Mouse (Mus musculus) urinary bladder, postnatal 25 days (tissue): ENCODE results near the gene Gm26620.
A peak's percentile ranks its signal among the peaks of the same experiment; 100 is the strongest.

Source experiments
- DNase-seq: peaks from one replicate; pipeline ENCODE4 v3.0.0; 2022; ENCODE audit warnings: low spot score

The Gm26620 gene

DNA sequence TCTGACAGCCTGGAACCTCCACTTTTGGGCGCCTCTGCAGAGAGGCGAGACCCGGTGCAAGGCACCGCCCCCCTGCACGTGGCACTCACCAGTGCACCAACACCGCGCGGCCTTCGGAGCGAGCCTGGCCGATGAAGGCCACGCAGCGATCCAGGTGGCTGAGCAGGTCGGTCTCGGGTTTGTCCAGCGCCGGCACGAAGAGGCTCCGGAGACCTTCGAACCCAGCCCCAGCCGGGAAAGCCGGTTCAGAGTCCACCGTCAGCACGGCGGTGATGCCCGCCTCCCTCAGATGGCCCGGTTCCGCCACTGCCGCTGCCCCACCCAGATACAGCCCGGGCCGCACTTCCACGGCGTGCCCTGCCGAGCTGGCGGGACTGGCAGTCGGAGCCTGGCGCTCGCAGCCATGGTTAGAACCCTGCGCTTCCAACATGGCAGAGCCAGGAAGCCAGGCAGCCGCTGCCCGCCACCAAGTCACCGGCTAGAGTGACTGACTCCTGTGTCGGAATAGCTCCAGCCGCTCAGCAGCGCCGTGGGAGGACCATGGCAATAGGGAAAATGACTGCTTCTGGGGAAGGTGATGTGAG is at the start of gene Gm26620, which contains the start of gene Dusp12:
Gene Gm26620 (plus strand): TSS at position 88 of the 584 bp plus-strand sequence.
Gene Dusp12 (minus strand): TSS at position 563 of the 584 bp plus-strand sequence.
- peak; percentile 74 for DNase-seq

DNA sequence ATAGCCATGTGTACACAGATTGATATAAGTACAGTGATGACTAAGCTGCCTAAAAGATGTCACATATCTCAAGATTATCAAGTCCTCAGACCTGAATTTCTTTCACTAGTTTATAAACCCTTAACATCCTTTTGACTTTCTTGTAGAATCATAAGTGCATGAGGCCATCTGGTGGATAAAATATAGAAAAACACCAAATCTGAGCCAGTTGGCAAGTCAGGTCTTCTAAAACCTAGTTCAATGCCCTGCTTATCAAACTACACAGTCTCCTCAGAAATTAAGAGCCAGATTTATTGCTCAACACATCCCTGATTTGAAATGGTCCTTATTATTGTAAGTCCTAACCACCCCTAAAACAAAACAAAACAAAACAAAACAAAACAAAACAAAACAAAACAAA is 45.2 kb upstream of the Gm26620 start:
- DNase-seq = no peak

DNA sequence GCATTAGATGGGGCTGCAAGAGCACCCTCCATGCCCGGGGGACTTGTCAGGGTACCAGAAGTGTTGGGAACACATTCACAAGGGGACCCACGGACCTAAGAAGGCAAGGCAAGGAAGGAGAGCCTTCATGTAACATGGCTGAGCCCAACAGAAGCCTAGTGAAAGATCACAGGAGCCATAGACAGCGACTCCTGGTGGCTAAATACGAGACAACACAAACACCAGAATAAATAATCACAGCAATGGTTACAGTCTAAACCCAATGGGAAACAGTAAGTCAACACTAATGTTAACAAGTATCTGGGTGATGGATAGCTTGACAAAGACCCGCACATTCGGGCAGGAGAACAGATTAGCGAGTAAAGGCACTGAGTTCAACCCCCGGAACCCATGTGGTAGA is 40.5 kb upstream of the Gm26620 start:
- DNase-seq = no peak

DNA sequence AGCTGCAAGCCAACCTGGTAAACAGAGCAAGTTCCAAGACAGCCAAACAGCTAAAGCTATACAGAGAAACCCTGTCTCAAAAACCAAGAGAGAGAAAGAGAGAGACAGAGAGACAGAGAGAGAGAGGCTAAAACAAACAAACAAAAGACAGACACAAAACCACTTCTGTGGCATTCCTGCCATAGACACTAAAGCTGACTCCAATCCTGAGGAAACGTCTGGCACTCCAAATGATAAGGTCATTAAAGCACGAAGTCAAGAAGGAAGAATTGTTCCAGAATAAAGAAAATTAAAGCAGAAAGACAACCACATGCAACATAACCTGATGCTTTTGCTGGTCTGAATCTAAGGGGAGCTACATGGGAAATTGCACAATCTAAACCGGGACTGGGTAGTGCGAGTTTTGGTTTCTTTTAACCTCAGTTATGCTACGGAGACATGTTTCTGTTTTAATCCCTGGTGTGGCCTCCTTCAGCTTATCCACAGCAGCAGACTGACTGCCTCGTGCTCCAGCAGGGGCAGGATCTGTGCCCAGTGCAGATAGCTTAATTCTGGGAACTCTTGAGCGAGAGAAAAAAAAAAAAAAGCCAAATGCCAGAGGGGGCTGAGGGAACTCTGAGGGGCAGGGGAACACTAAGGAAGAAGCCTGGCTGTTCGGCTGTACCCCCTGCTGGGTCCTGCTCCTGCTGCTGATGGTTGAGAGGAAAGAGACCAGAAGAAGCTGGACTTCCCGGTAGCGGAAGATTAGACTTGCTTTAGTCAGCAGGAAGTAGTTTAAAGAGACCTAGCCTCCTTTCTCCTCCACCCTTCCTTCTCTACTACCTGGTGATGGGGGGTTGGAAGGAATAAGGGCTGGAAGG is 39.2 kb upstream of the Gm26620 start:
- DNase-seq = no peak

DNA sequence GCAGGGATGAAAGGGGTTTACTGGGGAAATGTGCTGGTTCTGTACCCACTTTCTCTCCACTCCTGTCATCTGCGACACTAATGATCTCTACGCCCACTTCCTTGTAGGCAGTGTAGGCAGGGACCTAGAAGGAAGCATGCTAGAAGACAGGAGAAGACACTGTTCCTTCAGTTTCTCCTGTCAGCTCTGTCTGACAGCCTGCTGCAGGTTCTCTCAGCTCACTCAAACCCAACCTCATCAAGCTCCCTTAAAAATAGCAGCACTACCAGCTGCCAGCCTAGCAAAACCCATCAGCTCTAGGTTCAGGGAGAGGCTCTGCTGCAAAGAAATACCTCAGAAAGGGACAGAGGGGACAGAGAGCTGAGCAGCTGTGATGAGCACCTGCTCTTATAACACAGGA is 34.9 kb upstream of the Gm26620 start:
- DNase-seq = no peak

DNA sequence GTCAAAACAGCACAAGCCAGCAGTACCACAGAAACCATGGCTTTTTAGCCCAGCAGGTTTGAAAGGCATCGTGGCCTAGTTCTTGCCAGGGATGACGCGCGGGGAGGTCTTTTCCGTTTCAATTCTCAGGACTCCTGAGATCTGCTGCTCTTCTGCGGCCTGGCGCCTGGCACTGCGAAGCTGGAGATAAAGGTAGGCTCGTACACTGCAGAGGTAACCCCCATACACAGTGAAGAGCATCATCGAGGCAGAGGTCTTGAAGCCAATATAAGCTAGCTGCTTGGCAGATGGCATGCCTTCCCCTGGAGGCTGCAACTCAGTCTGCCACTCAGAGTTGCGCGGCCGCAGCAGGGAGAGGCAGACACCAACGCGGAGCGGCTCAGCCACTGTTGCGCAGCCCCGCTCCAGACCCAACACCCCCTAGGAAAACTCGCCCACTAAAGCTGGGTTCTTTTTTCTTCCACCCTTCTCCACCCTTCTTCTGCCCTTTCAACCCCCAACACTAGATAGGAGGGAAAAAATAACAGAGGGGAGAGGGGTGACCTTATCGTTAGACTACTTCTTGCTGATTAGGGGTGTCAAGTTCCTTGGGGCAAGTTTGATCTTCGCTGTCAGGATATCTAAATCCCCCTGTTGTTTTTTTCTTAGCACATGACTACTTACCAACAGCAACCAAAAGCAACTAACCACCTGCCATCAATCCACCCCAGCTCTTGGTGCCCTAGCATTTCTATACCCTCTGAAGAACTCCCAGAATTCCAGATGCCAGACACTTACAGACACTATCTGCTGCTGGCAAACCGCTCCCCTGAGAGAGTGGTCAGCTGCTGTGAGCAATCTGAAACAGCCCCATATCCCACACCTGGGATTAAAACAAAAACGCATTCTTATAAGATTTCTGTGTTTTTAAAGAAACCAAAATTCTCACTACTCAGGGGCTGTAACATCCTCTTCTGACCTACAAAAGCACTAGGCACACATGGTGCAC is 33.9 kb upstream of the Gm26620 start:
- DNase-seq = no peak

DNA sequence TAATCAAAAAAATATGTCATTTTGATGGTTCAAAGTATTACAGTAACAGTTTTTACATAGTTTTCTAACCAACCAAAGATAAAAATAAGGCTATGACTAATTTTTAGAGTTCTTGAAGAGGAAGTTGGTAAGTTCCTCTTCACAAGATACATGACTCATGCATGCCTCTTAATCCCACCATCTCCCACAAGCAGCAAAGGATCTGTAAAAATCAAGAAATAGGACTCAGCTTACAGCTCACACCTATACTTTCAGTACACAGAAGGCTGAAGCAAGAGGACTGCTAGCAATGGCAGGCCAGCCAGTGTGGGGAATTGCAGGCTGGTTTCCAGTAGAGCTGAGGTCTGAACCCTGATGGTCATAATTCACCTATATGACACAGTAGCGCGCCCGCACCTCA is 31.3 kb upstream of the Gm26620 start:
- DNase-seq = no peak

DNA sequence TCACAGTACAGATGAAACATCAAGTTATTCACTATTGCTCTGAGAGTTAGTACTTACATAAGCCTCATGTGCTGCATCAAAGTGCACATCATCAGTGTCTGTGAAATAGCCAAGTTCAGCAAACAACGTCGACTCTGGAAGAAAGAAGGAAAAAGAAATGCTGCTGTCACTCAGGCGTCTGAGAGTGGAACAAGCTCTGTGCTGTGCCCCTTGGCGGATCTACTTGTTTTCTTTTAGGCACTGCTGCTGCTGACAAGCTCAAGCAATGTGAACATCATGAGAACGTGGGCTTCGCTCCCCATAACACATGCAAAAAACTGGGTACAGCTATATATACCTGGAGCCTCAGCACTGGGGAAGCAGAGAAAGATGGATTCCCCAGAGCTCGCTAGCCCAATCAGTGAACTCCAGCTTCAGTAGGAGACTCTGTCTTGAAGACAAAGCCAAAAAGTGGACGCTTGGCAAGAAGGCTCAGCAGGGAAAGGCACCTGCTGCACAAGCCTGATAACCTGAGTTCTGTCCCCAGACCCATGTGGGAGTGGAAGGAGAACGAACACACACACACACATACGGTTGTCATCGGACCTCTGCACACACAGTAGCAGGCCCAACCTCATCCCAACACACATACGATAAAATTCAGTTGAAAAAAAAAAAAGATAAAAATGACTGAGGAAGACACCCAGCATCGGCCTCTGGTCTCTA is 29.7 kb upstream of the Gm26620 start:
- DNase-seq = no peak

DNA sequence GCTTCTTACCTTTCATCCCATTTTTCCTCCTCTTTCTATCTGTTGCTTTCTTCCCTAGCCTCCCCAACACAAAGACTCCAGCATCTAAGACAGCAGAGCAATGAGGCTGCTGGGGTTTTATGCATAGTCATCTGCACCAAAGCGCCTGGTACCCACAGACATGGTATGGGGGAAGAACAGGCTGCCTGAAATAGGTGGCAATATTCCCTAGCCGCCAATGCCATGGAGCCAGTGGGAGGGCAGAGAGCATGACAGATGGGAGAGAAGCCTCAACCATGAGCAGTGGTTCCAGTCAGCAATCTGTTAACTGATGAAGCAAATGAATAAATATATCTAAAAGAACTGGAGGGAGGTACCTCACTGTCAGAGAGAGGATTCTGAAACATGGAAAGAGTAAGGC is 27.5 kb upstream of the Gm26620 start:
- no peak for DNase-seq

DNA sequence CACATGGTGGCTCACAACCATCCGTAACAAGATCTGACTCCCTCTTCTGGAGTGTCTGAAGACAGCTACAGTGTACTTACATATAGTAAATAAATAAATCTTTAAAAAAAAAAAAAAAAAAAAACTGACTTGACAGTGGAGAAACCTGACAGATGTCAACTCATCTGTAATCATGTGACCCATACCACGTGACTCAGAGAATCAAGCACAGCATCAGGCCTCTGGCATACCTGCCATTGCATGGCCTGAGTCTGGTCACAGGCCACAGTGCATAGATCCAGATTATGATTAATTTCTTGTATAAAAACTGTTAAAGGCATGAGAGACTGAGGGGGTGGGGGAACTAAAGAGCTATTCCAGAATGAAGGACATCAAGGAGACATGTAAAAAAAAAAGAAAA is 26.0 kb upstream of the Gm26620 start:
- DNase-seq = no peak

DNA sequence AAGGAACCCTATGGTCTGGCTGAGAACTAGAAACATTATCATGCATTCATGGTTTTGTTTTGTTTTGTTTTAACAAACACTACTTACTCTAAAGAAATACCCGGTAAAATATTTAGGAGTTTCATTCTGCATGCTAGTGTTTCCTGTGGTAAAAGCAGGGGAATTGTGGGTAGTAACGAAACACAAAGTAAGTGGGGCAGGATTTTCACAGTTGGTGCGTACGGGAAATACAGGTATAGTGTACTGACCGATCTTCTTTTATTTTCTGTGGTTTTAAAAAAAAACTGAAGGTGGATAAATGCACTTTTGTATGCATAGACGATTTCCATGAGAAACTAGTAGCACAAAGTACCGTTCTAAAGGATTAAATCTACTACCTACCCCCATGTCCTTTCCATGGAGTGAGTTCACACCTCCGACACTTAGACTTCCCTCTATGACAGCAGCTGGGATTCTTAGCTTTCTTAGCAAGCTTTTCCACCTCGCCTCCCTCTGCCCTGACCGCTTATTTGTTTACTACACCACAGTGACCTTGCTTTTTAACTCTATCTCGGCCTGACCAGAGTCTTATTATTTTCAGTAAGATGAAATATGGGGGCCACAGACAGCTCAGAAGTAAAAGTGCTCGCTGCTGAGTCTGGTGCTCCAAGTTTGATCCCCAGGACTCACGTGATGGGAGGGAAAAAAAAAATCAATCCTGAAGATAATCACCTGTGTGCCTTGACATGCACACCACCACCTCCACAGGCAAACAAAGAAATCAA is 23.0 kb upstream of the Gm26620 start:
- DNase-seq = no peak

DNA sequence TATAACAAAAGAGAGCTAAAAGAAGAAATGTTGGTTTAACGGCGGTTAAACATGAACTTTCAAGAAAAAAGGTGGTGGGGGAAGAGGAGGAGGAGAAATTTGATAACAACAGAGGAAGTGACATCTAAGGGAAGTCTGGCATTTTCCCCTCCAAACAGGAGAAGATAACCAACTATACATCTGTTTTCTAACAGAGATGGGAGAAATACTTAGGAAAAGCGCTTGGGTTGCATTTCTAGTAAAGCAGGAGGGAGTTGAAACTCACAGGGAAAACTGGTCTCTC is 22.5 kb upstream of the Gm26620 start:
- DNase-seq = no peak

DNA sequence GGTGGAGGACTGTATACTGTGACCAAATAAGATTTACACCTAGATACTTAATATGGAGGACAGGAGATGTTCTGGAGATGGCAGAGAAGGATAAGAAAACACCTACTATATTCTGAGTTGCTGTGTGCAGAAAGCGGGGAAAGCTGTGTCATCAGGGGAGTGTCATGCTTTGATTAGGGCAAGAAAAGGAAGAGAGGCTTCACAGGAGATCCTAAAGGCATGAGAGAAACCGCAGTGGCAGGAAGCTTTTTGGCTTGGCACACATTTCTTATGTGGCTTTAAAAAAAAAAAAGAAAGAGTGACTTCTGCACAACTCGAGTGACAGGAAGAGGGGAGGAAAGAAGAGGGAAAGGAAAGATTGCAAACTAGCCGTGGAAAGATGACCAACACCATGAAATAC is 21.8 kb upstream of the Gm26620 start:
- DNase-seq = no peak

DNA sequence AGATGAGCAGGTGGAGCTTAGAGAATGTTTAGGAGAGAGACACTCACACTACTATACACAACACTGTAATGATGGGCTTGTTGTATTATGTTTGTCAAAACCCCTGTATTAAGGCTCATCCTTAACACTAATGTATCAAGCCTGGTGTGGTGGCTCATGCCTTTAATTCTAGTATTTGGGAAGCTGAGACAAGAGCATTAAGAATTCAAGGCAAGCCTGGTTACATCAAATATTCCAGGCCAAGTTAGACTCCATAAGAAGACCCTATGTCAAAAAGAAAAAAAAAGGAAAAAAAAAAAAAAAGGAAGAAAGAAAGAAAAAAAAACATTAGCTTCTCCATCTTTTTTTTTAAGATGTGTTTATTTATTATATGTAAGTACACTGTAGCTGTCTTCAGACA is 20.6 kb upstream of the Gm26620 start:
- DNase-seq = no peak

DNA sequence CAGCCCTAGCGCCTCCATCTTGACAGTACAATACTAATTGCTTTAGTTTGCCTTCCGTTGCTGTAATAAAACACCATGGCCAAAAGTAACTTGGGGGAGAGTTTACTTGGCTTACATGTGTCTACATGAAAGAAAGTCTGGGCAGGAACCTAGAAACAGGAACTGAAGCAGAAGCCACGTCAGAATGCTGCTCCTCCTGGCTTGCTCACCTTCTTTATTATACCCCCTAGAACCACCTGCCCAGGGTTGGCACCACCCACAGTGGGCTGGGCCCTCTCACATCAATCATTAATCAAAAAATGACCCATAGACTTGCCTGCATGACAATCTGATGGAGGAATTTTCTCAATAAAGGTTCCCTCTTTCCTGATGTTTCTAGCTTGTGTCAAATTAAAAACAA is 20.1 kb upstream of the Gm26620 start:
- DNase-seq = no peak

DNA sequence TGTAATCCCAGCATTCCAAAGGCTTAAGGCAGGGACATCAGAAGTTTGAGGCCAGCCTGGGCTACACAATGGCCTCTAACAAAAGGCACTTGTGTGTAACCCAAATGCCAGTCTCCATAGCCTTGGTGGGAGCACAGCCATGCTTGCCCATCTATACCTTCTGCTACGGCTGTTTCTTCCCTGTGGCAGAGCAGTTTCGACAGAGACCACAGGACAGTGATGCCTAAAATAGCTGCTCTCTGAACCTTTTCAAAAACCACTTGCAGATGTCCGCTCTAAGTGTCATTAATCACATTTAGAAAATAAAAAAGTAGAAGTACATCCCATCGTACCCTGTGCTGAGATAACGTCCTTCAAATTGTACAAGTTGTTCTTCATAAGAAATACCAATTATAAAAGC is 19.5 kb upstream of the Gm26620 start:
- no peak for DNase-seq

DNA sequence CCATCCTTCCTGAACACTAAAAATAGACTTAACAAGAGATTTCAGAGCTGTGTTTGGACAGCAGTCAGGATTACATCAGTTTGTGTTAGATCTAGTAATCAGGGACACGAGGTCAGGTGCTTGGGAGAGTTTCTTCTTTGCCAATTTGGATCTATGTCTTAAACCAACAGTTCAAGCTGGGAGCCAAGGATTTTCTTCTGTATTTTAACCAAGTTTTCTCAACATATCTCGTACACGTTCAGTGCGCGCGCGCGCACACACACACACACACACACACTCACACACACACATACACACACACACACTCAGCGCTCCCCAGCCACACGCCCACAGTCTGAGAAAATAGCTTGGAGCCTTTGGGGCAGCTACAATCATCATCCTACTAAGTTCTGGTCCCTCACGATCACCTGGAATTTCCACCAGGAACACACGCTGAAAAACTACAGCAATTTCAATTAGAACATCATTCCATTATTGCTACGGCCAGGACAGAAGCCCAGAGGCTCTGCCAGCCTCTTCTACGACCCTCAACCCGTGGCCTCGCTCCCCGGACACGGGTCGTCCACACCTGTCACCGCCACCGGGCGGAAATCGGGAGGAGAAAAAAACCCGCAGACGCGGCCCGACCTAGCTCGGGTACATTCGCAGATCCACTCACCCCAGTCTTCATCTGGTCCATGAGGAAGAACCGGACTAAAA is 17.7 kb upstream of the Gm26620 start:
- no peak for DNase-seq

DNA sequence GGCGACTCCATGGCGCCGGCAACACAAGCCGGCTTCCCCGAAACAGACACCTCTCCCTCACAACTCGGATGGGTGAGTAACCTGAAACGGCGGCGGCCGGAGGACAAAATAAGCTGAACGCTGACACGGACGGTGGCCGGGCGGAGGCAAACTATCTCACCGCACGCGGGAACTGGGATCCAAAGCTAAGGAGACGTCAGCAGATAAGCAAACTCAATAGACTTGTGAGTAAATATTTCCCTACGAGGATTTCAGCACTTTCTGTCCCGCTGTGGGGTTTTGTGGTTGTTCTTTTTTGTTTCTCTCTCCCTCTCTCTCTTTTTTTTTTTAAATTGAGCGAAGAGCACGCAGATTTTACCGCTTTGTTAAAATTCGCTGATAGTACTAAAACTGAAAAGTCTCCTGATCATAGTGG is 17.2 kb upstream of the Gm26620 start, which contains the start of gene Atf6:
Gene Atf6 (minus strand): TSS at position 81 of the 415 bp plus-strand sequence.
- peak; percentile 94 for DNase-seq

DNA sequence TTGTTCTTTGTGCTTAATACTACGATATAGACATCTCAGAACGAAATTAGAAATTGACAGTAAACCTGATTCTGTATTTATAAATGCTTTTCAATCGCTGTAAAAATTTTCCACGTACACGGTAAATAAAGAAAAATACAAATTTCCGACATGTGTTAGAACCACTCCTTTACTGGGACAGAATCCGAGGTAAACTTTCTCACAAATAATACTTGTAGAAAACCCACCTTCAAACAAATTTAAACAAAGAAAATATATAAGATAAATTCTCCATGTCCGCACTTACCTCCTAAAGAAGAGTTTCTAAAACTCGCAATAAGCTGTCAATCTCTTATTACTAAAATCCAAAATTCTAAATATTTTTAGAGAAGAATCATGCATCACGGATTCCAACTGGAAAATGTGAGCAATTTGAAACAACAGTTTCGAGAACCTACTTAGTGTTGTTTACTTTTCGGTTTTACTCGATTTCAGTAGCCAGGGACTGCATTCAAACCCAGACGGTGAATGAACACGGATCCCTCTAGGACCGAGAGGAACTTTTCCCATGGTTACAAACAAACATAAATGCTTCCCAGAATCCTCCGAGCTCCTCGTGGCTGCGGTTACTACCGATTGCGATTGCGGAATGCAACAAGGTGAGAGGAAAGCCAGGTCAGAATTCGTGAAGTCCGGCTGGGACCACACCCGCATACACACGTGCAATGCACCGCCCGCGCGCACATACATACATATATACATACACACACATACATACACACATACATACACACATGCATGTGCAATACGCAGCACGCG is 16.6 kb upstream of the Gm26620 start:
- DNase-seq = peak; percentile 49

DNA sequence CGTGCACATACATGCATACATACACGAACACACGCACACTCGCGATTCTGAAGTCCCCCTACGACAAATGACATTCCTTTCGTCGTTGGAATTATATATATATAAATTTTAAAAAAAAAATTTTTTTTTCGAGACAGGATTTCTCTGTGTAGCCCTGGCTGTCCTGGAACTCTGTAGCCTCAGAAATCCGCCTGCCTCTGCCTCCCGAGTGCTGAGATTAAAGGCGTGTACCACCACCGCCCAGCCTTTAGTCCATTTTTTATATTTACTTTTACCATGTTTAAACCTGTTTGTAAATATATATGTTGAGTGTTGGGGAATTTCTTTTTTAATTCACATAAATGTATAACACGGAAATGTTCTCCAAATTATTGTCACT is 16.0 kb upstream of the Gm26620 start:
- DNase-seq = no peak
